Mouse (Mus musculus): ENCODE results near the gene Abcb7.

GRCm38 (mm10) chrX:104413995-104414394 lies 339 bp upstream of the Abcb7 start:
- TF ChIP-seq POLR2A (IDR thresholded peaks at IDR 0.05; ENCODE audit: insufficient read depth, low read depth, low read length) (no peak), CTCF (IDR thresholded peaks at IDR 0.05; ENCODE audit: insufficient read depth, low read depth, low read length) (no peak)
